ENCODE assay signal across 15 mouse cellular contexts in the genomic region with DNA sequence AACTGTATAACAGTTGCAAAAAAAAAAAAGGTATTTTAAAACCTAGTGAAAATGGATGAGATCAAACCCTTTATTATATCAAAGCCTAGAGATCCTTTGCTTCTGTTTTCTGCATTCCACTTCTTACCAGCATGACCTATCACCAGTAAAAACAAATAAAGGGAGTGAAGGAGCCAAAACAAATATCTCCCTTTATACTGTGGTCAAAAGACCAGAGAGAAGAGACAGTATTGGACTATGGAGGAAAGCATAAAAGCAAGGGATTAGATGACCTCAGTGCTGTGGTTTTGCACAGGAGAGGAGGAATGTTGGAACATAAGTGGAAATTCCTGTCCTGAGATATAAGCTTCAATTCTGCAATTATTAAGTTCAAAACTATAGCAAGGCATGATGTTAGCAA.
"Had no signal": no experiment of that assay in that cellular context is flagged by ENCODE, and none has a peak within 500 bp of the region (broad histone marks: within the 10 kb centered on the region; RNA-seq: fewer than 3 reads in every experiment).

No protein-coding gene starts in this region.

- DNase-seq: kidney, adult 8-10 months; kidney, postnatal 10 days; kidney, postnatal 4 days; lung, postnatal 4 days; right cerebral cortex, postnatal 14 days; thymus, adult 2 months; thymus, postnatal 25 days had no signal

- H3K9ac ChIP-seq: limb, embryonic 15.5 days; liver, embryonic 15.5 days; stomach, embryonic 15.5 days had no signal

- ATAC-seq: intestine, postnatal 0 days; midbrain, embryonic 16.5 days had no signal

- H3K27ac ChIP-seq: layer of hippocampus, adult 2 months; left cerebral cortex, adult 2 months; limb, embryonic 15.5 days; liver, embryonic 15.5 days; midbrain, embryonic 10.5 days; stomach, embryonic 15.5 days had no signal

- H3K4me1 ChIP-seq: liver, embryonic 15.5 days; midbrain, embryonic 10.5 days; stomach, embryonic 15.5 days had no signal

- H3K27me3 ChIP-seq: limb, embryonic 15.5 days; liver, embryonic 15.5 days; stomach, embryonic 15.5 days had no signal

- H3K4me2 ChIP-seq: limb, embryonic 15.5 days; liver, embryonic 15.5 days; stomach, embryonic 15.5 days had no signal

- H3K9me3 ChIP-seq: limb, embryonic 15.5 days; liver, embryonic 15.5 days; midbrain, embryonic 10.5 days; stomach, embryonic 15.5 days had no signal

- H3K36me3 ChIP-seq: limb, embryonic 15.5 days; liver, embryonic 15.5 days; midbrain, embryonic 10.5 days; stomach, embryonic 15.5 days had no signal

- H3K4me3 ChIP-seq: layer of hippocampus, adult 2 months; left cerebral cortex, adult 2 months; limb, embryonic 15.5 days; liver, embryonic 15.5 days; midbrain, embryonic 10.5 days; stomach, embryonic 15.5 days had no signal
